Mouse (Mus musculus): ENCODE results near the gene Scand1. TPM values are rescaled to one million over a fixed set of nuclear protein-coding genes. Genes with fewer than 3 reads are reported as not detected.

The Scand1 gene
- polyA plus RNA-seq, 2 experiments from 2014 or later, result 1.6 to 2.7 TPM

- no peak for ATAC-seq
These were observed 5.2 kb downstream of the Scand1 start for GRCm38 (mm10) chr2:156307261-156307660.

DNA sequence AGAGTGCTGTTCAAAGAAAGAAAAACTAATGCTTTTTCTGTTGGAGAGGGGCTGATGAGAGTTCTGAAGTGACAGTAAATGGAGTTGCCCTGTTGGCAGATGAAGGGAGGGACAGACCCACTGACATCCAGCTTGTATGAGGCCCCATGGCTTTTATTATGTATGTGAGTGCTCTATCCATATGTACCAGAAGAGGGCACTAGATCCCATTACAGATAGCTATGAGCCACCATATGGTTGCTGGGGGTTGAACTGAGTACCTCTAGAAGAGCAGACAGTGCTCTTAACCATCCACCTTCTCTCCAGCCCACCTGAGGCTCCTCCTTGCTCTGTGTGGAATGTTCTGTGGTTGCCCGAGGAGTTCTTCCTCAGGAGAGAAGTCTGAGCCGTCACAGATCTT is 6.7 kb downstream of the Scand1 start:
- peak; percentile 61 for ATAC-seq

DNA sequence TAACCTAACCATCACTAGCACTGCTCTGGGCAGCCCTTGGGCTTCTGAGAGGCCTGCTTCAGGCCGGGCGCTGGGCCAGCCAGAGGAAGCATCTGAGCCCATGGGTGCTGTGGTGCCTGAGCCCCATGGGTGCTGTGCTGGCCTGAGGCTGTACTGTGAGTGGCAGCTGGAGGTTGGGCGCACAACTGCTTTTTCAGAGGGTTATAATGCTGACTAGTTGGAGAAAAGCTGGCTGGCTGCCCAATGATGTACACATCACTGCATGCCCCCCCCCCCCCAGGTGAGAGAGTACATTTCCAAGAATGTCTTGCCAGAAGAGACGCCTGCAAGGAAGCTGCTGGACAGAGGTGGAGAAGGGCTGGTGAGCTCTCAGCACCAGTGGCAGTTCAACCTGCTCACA is 8.2 kb downstream of the Scand1 start:
- ATAC-seq, result no peak

GRCm38 (mm10) chr2:156302063-156302462 is 10.4 kb downstream of the Scand1 start:
- no peak for ATAC-seq

DNA sequence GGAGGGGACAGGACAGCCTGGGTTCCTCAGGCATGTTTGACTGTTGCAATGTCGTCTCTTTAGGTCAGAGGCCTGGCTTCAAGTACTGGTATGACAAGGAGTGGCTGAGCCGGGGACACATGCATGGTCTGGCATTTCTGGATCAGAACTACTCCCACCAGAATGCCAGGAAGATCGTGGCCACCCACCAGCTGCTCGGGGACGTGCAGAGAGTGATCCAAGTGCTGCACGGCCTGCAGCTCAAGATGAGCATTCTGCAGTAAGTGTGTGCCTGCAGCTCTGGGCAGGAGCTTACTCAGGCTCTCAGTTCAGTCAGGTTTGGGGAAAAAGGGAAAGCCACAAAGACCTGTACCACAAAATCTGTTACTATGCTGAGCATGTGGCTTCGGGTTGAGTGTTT is 14.0 kb downstream of the Scand1 start:
- no peak for ATAC-seq

- ATAC-seq, result no peak
These were observed 14.9 kb downstream of the Scand1 start for GRCm38 (mm10) chr2:156297653-156298052.

DNA sequence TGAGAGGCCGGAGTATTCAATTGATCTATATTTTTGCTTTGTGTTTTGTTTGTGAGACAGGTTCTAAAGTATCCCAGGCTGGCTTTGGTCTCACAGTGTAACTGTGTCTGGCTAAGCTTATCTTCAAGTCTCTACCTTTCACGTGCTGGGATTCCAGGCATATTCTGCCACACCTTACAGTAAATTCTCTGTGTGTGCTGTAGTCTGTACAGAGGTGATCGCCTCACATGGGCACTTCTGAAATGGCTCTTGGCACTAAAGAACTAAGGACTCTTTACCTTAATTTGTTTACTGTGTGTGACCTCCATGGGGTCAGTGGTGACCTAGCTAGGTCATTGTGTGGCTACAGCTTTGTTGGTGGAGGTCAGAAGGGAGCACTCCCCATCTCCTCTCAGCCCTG is 16.3 kb downstream of the Scand1 start:
- no peak for ATAC-seq

- ATAC-seq, result no peak
These were observed 16.9 kb downstream of the Scand1 start for GRCm38 (mm10) chr2:156295601-156296063.

DNA sequence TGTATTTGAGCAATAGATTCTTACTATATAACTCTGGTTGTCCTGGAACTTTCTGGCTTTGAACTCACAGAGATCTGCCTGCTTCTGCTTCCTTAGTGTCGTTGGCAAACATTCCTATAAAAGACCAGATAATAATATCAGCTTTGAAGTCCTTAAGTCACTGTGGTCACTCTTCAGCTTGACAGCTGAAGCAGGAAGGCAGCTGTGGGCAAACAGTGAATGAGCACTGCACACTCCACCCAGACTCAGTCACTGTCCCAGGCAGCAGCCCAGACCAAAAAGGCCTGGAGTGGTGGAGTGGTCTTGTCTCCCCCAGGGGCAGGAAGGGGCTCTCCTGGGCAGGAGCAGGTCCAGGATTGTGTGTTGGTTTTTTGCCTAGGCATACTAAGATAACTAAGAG is 20.5 kb downstream of the Scand1 start:
- ATAC-seq, result no peak

- no peak for ATAC-seq
These were observed 22.8 kb downstream of the Scand1 start for GRCm38 (mm10) chr2:156289552-156290160.

GRCm38 (mm10) chr2:156288222-156288621 is 24.3 kb downstream of the Scand1 start:
- ATAC-seq, result no peak

GRCm38 (mm10) chr2:156286733-156287132 is 25.8 kb downstream of the Scand1 start:
- ATAC-seq, result no peak

GRCm38 (mm10) chr2:156285161-156285560 is 27.3 kb downstream of the Scand1 start:
- no peak for ATAC-seq

- no peak for ATAC-seq
These were observed 31.3 kb downstream of the Scand1 start for GRCm38 (mm10) chr2:156281227-156281626.

GRCm38 (mm10) chr2:156278226-156279017 is 34.1 kb downstream of the Scand1 start:
- ATAC-seq, result peak; percentile 89

DNA sequence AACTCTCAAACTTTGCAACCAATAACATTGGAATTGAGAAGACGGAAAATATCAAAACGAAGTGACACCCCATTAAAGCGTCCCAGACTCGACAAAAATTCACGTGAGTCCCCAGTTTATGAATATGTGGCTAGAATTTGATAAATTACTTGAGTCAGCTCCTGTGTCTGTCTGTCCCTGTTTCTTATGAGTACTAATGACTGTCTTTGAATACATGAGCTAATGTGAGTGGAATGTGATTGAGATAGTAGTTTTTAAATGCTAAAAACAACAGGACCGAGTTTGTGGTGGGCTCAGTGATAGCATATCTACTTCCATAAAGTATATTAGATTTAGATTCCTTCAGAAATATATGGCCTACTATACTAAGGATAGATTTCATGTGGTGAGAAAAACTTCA is 40.0 kb downstream of the Scand1 start:
- no peak for ATAC-seq

DNA sequence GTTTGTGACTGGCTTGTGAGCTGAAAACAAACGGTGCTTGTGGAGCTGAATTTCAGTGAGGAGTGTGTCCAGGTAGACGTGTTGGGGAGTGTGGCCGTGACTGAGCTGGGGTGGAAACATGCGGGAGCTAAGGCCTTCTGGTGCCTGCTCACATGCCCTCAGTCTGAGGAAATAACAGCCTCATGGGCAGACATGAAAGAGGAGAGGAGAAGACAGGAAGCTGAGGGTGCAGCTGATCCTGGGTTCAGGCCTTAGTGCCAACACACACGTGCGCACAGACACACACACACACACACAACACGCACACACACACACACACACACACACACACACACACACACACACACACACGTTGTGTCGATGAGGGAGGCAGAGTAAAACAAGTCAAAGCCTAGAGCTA is 44.9 kb downstream of the Scand1 start:
- ATAC-seq, result no peak

DNA sequence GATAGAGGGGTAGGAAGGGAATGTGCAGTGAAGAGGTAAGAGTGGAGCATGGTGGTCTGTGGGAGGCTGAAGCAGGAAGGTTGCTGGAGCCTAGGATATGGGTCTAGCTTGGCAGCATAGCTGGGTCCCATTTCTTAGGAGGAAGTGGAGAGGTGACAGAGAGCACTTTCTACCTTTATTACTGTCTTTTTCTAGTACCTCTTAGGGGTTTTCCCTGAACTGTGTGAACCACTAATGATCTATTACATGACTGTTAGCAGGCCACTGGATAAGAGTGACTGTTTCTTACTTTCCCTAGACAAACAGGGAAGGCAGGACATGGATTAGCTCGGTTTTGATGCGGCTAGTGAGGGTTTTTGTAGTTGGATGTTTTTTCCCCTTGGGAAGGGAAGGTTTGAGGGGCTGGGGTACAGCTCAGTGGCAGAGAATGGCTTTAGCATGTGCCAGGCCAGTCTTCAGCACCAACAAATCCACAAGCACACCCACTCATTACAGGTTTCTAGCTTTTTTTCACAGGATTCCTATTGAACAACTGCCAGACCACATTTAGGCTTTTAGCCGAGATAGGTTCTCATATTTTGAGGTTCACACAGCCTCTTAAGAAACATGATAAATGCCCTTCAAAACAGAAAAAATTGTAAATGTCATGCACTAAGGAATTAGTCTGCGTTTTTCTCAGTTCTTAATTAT is 49.2 kb downstream of the Scand1 start:
- ATAC-seq, result peak; percentile 61

Other genes with a start within 250 kb of the Scand1 start
- under 1 TPM in 1 of 2 experiments, not detected in 1; 0.15 TPM for gene Spag4, start 247.5 kb downstream of the Scand1 start, polyA plus RNA-seq (2017; shearing (Covaris generic))
- gene Cpne1, start 200.7 kb downstream of the Scand1 start, polyA plus RNA-seq (2017; shearing (Covaris generic)), result 10 to 100 TPM; 48.0 to 57.8 TPM
- gene Rbm12, start 200.7 kb downstream of the Scand1 start, polyA plus RNA-seq (2017; shearing (Covaris generic)), result 10 to 100 TPM; 15.6 to 19.2 TPM
- 1 to 10 TPM; 7.7 to 8.0 TPM for gene Gm28036, start 185.6 kb downstream of the Scand1 start, polyA plus RNA-seq (2017; shearing (Covaris generic))
- 100 to 1,000 TPM; 109 to 134 TPM for gene Romo1, start 168.7 kb downstream of the Scand1 start, polyA plus RNA-seq (2017; shearing (Covaris generic))
- gene Nfs1, start 168.5 kb downstream of the Scand1 start, polyA plus RNA-seq (2017; shearing (Covaris generic)), result 10 to 100 TPM; 40.2 to 47.6 TPM
- 100 to 1,000 TPM; 592 to 714 TPM for gene Rbm39, start 132.5 kb downstream of the Scand1 start, polyA plus RNA-seq (2017; shearing (Covaris generic))
- 10 to 100 TPM; 70.0 to 87.9 TPM for gene Phf20, start 116.2 kb downstream of the Scand1 start, polyA plus RNA-seq (2017; shearing (Covaris generic))
- 1 to 10 TPM; 6.3 to 8.8 TPM for gene Cnbd2, start 405 bp downstream of the Scand1 start, polyA plus RNA-seq (2017; shearing (Covaris generic))
- under 1 TPM in 1 of 2 experiments, not detected in 1; 0.24 TPM for gene Epb41l1, start 108.2 kb upstream of the Scand1 start, polyA plus RNA-seq (2017; shearing (Covaris generic))
- 10 to 100 TPM; 32.9 to 42.8 TPM for gene Aar2, start 234.9 kb upstream of the Scand1 start, polyA plus RNA-seq (2017; shearing (Covaris generic))

Data from CD4-positive, CD25-positive, alpha-beta regulatory T cell, adult 4 months (primary cell).